Mouse (Mus musculus) CD4-positive, CD25-positive, alpha-beta regulatory T cell, adult 4 months (primary cell): ENCODE results near the gene Snf8. TPM values are rescaled to one million over a fixed set of nuclear protein-coding genes. Genes with fewer than 3 reads are reported as not detected.

Experiments
- ATAC-seq: one replicate; pipeline ENCODE4 v1.8.0; 2017
- polyA plus RNA-seq, 2 experiments: library from polyadenylated mRNA; unstranded; fragments of 100-300 nt; shearing (Covaris generic); gene quantifications; one replicate each; pipeline ENCODE4 v1.2.1; 2017

Gene Snf8
- polyA plus RNA-seq, 2 experiments from 2014 or later, result 32.8 to 42.6 TPM

- no peak for ATAC-seq
These were observed 4.1 kb upstream of the Snf8 start for GRCm38 (mm10) chr11:96030571-96030970.

GRCm38 (mm10) chr11:96031701-96032100 lies 3.0 kb upstream of the Snf8 start:
- ATAC-seq, result no peak

GRCm38 (mm10) chr11:96033264-96033663 lies 1.4 kb upstream of the Snf8 start:
- ATAC-seq, result no peak

- no peak for ATAC-seq
These were observed 569 bp upstream of the Snf8 start for GRCm38 (mm10) chr11:96034116-96034515.

- no peak for ATAC-seq
These were observed 448 bp downstream of the Snf8 start for GRCm38 (mm10) chr11:96035133-96035532.

GRCm38 (mm10) chr11:96037499-96037898 lies 2.8 kb downstream of the Snf8 start:
- no peak for ATAC-seq

- ATAC-seq, result no peak
These were observed 3.9 kb downstream of the Snf8 start for GRCm38 (mm10) chr11:96038560-96038959.

GRCm38 (mm10) chr11:96044803-96045567 lies 10.3 kb downstream of the Snf8 start:
- ATAC-seq, result no peak

- no peak for ATAC-seq
These were observed 11.3 kb downstream of the Snf8 start for GRCm38 (mm10) chr11:96046028-96046427.

- no peak for ATAC-seq
These were observed 12.1 kb downstream of the Snf8 start for GRCm38 (mm10) chr11:96046793-96047192.

- ATAC-seq, result no peak
These were observed 13.0 kb downstream of the Snf8 start for GRCm38 (mm10) chr11:96047469-96048373.

GRCm38 (mm10) chr11:96049939-96050338 lies 15.3 kb downstream of the Snf8 start:
- ATAC-seq, result no peak

GRCm38 (mm10) chr11:96050854-96051253 lies 16.2 kb downstream of the Snf8 start:
- ATAC-seq, result no peak

- ATAC-seq, result peak; percentile 87
These were observed 23.6 kb downstream of the Snf8 start for GRCm38 (mm10) chr11:96058309-96058708.

GRCm38 (mm10) chr11:96064521-96065214 lies 30.0 kb downstream of the Snf8 start:
- peak; percentile 56 for ATAC-seq

GRCm38 (mm10) chr11:96065215-96065911 lies 30.7 kb downstream of the Snf8 start, which contains the start of gene Ube2z:
Gene Ube2z, minus strand, starts transcription at chr11:96065388.
- ATAC-seq, result peak; percentile 91

GRCm38 (mm10) chr11:96068231-96068630 lies 33.5 kb downstream of the Snf8 start:
- no peak for ATAC-seq

GRCm38 (mm10) chr11:96070353-96070752 lies 35.7 kb downstream of the Snf8 start:
- ATAC-seq, result no peak

- no peak for ATAC-seq
These were observed 36.3 kb downstream of the Snf8 start for GRCm38 (mm10) chr11:96071013-96071412.

GRCm38 (mm10) chr11:96073295-96073993 lies 38.8 kb downstream of the Snf8 start:
- ATAC-seq, result no peak

- no peak for ATAC-seq
These were observed 39.9 kb downstream of the Snf8 start for GRCm38 (mm10) chr11:96074351-96075176.
